Mouse (Mus musculus): ENCODE measurements around the gene Mapre1.
A peak's percentile ranks its signal among the peaks of the same experiment; 100 is the strongest.
"Not testable (repeated sequence)": the region's sequence is repeated elsewhere in the genome, so short reads cannot be mapped to it uniquely, and the experiment has no call there.

Mapre1 gene

GRCm38 (mm10) chr2:153740500-153741436 is at the start of gene Mapre1:
Gene Mapre1 (plus strand): TSS chr2:153741274.
- peak; percentile 95 for DNase-seq (ENCODE audit: low spot score)

GRCm38 (mm10) chr2:153693413-153693812 is 47.7 kb upstream of the Mapre1 start:
- DNase-seq (ENCODE audit: low spot score), result not testable (repeated sequence)

- DNase-seq (ENCODE audit: low spot score), result peak; percentile 13
These were observed 46.5 kb upstream of the Mapre1 start for GRCm38 (mm10) chr2:153694462-153695085.

GRCm38 (mm10) chr2:153696352-153696751 is 44.7 kb upstream of the Mapre1 start, which contains the start of gene Dnmt3c:
Gene Dnmt3c (plus strand): TSS chr2:153696652.
- DNase-seq (ENCODE audit: low spot score), result no peak

- no peak for DNase-seq (ENCODE audit: low spot score)
These were observed 37.7 kb upstream of the Mapre1 start for GRCm38 (mm10) chr2:153703389-153703788.

GRCm38 (mm10) chr2:153710701-153711330 is 30.3 kb upstream of the Mapre1 start:
- no peak for DNase-seq (ENCODE audit: low spot score)

- no peak for DNase-seq (ENCODE audit: low spot score)
These were observed 28.4 kb upstream of the Mapre1 start for GRCm38 (mm10) chr2:153712646-153713091.

- DNase-seq (ENCODE audit: low spot score), result no peak
These were observed 27.8 kb upstream of the Mapre1 start for GRCm38 (mm10) chr2:153713227-153713626.

GRCm38 (mm10) chr2:153717861-153718260 is 23.2 kb upstream of the Mapre1 start:
- not testable (repeated sequence) for DNase-seq (ENCODE audit: low spot score)

GRCm38 (mm10) chr2:153723098-153723497 is 18.0 kb upstream of the Mapre1 start:
- no peak for DNase-seq (ENCODE audit: low spot score)

- no peak for DNase-seq (ENCODE audit: low spot score)
These were observed 16.6 kb upstream of the Mapre1 start for GRCm38 (mm10) chr2:153724424-153724823.

- DNase-seq (ENCODE audit: low spot score), result no peak
These were observed 16.2 kb upstream of the Mapre1 start for GRCm38 (mm10) chr2:153724871-153725270.

- no peak for DNase-seq (ENCODE audit: low spot score)
These were observed 15.8 kb upstream of the Mapre1 start for GRCm38 (mm10) chr2:153725291-153725690.

GRCm38 (mm10) chr2:153734033-153734432 is 7.0 kb upstream of the Mapre1 start:
- DNase-seq (ENCODE audit: low spot score), result no peak

- DNase-seq (ENCODE audit: low spot score), result peak; percentile 21
These were observed 477 bp downstream of the Mapre1 start for GRCm38 (mm10) chr2:153741437-153742065.

GRCm38 (mm10) chr2:153747994-153748393 is 6.9 kb downstream of the Mapre1 start:
- DNase-seq (ENCODE audit: low spot score), result no peak

GRCm38 (mm10) chr2:153750363-153750762 is 9.3 kb downstream of the Mapre1 start:
- DNase-seq (ENCODE audit: low spot score), result no peak

GRCm38 (mm10) chr2:153762121-153762520 is 21.0 kb downstream of the Mapre1 start:
- DNase-seq (ENCODE audit: low spot score), result no peak

- DNase-seq (ENCODE audit: low spot score), result no peak
These were observed 26.4 kb downstream of the Mapre1 start for GRCm38 (mm10) chr2:153767484-153767883.

GRCm38 (mm10) chr2:153768881-153769280 is 27.8 kb downstream of the Mapre1 start:
- DNase-seq (ENCODE audit: low spot score), result no peak

- no peak for DNase-seq (ENCODE audit: low spot score)
These were observed 31.9 kb downstream of the Mapre1 start for GRCm38 (mm10) chr2:153772950-153773349.

- no peak for DNase-seq (ENCODE audit: low spot score)
These were observed 34.4 kb downstream of the Mapre1 start for GRCm38 (mm10) chr2:153775472-153775871.

All from ovary, postnatal 10 days (tissue).